Mouse (Mus musculus) G1E (cell line): ENCODE data around the gene Olfr679.

Source experiments
- CTCF ChIP-seq: IDR thresholded peaks from 2 replicates; pipeline ENCODE4 v1.5.1; 2012; ENCODE audit warnings: low read depth, low read length, inconsistent platforms, mixed read lengths
- POLR2AphosphoS5 ChIP-seq: IDR thresholded peaks from 2 replicates; pipeline ENCODE4 v1.6.1; 2012; ENCODE audit warnings: low read depth, low read length, inconsistent platforms; ENCODE audit not compliant: insufficient replicate concordance

DNA sequence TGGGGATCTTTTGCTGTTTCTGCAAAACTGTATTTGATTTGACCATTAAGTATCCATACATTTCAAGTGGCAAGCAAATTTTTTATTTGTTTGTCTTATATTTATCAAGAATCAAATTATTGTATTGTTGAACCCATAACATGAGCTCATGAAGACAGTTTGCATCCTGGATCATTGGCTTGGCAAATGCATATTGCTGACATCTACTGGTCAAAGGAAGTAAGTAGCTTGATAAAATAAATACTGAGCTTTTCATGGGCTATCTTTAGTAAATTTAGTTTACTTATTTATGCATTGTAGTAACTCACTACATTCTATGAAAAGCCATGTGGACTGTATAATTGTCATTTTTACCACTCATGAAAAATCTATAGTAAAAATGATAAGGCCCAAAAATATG lies 22.1 kb upstream of the Olfr679 start:
- no peak for TF ChIP-seq CTCF
- TF ChIP-seq POLR2AphosphoS5: no peak
